Mouse (Mus musculus): Measurements from ENCODE around the gene Ppef1.
A peak's percentile ranks its signal among the peaks of the same experiment; 100 is the strongest.
"Not testable (repeated sequence)": the region's sequence is repeated elsewhere in the genome, so short reads cannot be mapped to it uniquely, and the experiment has no call there.

The Ppef1 gene

DNA sequence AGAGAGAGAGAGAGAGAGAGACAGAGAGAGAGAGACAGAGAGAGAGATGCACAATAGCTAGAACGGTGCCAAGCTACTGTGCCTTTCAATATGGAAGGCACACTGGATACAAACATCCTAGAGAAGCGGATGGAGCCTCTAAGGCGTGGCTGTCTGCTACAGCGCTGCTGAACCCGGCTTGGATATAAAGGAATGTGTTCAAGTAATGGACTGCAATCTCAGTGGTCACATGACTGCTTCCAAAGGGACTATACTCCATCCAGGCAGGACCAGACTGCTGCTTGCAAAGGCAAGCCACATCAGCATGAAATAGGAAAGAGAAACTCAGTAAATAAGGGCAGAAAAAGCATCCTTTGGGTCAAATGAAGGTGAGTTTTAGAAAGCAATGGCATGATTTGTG, at the start of gene Ppef1:
TSS of gene Ppef1 (minus strand) at position 116 of the 400 bp plus-strand sequence.
- no peak for DNase-seq (ENCODE audit: low spot score)

DNA sequence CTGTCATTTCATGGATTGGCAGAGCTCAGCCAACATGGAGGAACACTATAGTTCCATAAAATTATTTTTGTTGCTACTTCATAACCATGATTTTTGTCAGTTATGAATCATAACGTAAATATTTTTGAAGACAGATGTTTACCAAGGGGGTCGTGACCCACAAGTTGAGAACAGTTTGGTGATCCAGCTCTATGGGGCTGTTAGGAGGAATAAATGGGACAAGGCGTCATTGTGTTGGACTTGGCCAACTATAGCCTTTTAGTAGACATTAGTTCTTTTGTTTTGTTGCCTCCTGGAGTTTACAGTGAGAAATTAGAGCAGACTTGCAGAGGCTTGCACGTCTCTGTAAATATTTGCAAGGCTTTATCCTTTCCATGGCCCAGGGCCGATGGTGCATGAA, 46.7 kb upstream of the Ppef1 start:
- no peak for DNase-seq (ENCODE audit: low spot score)

DNA sequence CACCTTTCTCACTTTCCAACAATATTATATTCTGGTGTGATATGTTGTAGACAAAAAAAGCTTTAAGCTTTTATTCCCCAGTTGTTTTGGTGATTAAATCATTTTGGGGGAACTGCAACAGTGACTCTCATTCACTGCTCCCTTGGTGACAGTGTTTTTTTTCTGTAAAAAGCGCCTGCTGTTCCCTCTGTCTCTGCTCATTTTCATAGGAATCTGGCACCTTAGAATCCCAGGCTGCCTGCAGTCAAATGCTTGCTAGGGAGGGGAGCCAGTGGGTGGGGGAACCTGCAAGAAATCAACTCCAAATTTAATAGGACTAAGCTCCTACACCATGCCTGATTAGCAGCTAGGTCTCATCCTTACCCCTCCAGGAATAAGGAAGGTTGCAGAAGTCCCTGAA, 37.5 kb upstream of the Ppef1 start:
- no peak for DNase-seq (ENCODE audit: low spot score)

DNA sequence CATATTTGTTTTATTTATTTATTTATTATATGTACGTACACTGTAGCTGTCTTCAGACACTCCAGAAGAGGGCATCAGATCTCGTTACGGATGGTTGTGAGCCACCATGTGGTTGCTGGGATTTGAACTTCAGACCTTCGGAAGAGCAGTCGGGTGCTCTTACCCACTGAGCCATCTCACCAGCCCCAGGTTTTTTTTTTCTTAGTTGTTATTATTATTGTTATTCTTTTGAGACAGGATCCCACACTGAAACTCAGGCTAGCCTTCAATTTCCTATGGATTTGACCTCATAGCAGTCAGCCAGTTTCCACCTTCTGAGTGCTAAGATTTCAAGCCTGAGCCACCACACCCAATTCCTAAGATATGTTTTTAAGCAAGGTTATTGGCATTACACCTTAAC, 34.1 kb upstream of the Ppef1 start:
- not testable (repeated sequence) for DNase-seq (ENCODE audit: low spot score)

DNA sequence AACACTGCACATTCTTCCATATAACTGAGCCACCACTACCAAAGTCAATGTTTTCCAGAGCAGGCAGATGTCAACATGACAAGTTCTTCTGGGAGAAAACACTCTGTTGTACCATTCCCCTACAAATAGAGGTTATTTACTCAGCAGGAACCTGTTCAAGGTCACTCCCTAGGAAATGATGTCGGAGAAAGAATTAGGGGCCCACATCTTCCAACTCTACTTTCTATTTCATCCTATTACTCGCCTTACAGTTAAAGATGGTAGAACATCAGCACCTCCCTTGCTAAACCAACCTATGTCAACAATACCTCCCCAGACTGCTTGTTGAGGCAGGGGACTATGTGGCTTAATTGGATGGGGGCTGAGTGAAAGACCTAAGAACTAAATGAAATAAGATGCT, 32.1 kb upstream of the Ppef1 start, which contains the start of gene Rs1:
TSS of gene Rs1 (plus strand) at position 301 of the 400 bp plus-strand sequence.
- no peak for DNase-seq (ENCODE audit: low spot score)

DNA sequence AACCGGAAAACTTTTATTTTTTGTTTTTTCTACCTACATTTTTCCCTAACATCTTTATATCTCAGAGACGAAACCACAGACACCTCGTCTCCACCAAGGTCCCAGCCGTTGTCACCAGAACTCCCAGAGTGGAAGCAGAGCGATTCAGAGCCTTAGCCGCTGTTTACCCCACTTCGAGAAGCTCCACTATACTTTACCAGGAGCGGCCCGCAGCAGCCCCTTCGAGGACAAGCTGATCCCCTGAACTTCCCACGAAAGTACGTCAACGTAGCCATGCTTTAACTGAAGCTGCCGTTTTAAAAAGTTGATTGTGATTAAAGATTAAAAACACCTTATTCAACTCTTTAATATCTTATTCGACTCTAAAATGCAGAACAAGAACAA, 30.7 kb upstream of the Ppef1 start:
- DNase-seq (ENCODE audit: low spot score), result no peak

DNA sequence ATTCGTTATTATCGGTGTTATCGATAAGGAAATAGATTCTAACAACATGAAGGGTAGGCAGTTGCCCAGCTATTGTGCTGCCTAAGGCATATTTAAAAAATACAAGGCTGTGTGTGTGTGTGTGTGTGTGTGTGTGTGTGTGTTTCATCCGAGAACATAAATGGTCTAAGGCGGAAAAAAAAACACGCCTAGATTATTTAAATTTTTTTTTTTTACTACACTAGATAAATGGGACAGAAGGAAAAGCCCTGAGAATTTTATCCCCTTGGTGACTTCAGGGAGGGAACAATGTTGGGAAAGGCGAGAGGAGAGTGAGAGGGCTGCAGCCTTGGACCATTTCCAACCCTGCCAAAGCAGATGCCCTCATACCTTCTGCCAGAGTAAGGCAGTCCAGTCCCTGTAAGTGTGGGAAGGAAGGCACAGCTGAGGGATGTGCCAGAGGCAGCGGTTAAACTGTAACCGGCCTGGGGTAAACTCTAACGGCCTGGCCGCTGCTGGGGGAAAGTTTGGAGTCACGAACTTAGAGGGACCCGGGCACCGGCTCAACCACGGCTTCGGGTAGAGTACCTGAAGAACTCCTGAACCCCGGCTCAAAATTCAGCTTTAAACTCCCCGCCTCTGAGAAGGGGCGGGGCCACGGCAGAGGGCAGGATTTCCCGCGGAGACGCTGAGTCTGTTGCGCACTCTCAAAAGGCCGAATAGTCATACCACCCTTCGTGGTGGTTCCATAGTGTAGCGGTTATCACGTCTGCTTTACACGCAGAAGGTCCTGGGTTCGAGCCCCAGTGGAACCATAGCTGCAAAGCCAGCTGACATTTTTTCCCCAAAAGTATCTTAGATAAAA, 30.0 kb upstream of the Ppef1 start:
- peak; percentile 76 for DNase-seq (ENCODE audit: low spot score)

DNA sequence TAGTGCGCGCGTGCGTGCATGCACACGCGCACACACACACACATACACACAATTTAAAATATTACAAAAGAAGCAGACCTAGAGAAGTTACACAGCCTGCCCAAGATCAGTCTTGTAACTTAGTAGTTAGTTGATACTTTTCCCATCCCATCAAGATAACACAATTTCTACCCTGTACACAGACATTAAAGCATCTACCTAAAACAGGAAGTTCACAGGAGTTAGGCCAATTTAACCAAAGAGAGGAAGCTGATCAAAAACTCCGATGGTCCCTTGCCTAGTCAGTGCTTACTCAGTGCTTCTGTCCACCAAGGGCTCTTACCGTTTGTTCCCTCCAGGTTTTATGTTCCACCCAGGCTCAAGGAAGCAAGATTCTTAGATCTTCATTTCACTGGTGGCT, 15.2 kb upstream of the Ppef1 start:
- DNase-seq (ENCODE audit: low spot score), result no peak

DNA sequence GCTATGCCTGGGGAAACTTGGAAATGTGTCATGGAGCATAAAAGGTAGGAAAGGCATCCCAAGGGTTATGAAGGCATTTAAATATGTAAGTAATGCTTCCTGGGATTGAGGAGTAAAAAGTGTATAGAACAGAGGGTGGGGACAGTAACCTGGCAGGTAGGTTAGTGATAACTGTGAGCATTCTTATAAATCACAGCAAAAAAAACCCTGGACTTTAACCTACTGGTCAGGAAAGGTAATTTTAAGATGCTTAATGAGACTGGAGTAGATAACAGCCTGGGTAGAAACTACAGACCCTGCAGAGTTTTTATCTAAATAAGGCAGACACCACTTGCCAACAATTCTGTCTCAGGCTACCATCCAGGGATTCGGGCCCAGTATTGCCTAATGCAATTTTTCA, 13.1 kb upstream of the Ppef1 start:
- no peak for DNase-seq (ENCODE audit: low spot score)

DNA sequence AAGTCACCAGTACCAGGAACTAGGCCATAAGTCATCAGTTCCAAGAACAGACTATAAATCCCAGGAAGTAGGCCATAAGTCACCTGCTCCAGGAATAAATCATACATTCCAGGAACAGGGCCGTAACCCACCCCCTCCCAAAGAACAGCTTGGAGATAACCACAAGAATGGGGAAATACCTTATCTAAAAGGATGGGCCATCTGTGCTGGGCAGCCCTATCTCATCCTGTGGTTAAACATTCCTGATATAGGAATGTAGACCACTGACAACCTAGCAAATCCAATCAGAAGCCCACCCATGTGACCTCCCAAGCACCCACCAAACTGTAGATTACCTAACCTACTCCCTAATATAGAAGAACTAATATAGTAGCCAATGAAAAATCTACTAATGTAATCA, 9.8 kb upstream of the Ppef1 start:
- no peak for DNase-seq (ENCODE audit: low spot score)

DNA sequence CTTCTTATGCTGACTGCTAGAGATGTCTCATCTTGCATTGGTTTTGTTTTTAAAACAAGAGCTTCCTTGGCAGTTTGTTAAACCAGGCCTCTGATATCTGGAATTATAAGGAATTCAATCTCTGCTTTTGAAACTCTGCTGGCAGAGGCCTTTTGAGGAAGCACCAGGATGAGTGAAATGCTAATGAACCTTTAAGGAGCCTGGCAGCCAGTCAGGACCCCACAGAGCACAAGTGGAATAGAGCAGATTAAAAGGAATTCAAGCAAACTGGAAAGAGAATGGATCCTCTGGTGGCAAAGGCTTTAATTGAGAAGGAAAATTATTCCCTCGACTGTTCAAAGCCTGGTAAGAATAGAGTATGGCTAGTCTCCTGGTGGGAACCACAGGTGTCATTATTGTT, 36.4 kb downstream of the Ppef1 start:
- DNase-seq (ENCODE audit: low spot score), result no peak

DNA sequence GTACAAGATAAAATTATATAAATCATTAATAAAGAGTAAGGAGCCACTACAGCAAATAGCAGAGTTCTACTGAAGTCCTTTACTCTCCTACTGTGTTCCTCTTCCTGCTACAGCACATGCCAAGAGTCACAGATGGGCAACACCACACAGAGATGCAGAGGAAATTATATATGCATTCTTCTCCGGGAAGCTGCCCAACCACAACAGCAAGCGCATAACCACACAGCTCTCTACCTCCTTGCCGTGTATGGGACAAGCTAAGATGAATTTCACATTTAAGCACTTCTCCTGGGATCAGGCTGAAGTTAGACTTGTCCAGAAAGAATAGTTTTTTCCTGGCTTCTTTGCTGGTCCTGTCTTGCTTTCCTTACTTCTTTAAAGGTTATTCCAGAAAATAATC, 44.0 kb downstream of the Ppef1 start:
- DNase-seq (ENCODE audit: low spot score), result no peak

DNA sequence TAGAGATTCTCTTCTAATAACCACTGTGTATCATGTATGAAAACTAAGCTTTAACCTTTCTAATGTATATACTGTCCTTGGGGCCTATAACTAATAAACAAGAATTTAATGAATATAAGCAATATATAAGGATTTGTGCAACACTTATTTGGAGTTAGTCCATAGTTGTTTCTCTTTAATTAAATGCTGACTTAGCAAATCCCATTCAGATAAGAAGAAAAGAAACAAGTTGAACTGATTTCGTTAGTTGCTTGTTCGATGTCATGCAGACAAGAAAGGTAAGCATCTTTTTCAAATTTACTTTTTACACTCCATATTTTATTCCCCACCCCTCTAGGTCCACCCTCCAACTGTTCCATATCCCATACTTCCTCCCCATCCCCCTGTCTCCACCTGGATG, 45.5 kb downstream of the Ppef1 start:
- no peak for DNase-seq (ENCODE audit: low spot score)

DNA sequence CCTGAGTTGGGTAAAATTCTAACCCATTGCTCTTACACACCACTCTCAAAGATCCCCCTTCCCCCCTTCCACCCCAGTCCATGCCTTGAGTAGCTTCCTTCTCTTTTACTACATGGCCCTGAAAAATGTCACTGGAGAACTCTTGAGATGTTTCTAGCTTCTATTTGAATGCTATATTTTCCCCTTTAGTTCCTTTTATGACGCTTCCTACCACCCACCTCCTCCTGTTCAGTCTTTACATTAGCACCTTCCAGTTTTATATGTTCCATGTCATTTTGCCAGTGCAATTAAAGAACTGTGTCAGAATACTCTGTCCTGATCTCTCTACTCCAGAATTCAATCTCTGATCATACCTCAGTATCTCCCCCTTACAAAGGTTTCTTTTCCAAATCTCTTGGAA, 65.6 kb downstream of the Ppef1 start:
- no peak for DNase-seq (ENCODE audit: low spot score)

DNA sequence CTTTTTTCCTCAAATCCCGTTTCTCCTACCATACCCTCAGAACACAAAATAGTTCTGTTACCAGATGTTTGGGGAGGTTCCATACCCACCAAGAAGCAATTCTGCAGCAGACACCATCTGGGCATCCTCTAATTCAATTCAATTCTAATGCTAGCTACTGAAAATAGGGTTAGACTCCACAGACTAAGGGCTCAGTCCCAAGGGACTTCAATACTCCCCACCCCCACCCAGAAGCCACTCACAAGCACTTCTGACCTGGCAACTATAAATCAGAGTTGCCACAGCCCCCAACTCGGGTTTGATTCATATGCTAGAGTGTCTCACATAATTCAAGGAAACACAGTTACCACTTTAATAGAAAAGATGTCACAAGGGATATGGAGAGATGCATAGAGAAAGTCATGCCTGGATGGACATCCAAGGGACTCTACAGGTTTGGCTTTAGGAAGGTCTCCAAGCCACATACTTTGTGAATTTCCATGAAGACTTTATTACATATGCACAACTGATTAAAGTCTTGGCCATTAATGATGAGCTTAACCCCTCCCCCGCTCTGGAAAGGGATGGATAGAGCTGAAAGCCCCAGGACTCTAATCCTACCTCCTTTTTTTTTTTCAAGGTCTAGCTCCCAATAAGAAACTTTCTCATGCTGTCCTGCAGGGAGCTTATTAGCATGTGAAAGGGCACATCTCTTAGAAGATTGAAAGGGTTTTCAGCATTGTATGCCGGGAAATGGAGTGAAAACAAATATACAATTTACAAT, 124.5 kb downstream of the Ppef1 start:
- no peak for DNase-seq (ENCODE audit: low spot score)

DNA sequence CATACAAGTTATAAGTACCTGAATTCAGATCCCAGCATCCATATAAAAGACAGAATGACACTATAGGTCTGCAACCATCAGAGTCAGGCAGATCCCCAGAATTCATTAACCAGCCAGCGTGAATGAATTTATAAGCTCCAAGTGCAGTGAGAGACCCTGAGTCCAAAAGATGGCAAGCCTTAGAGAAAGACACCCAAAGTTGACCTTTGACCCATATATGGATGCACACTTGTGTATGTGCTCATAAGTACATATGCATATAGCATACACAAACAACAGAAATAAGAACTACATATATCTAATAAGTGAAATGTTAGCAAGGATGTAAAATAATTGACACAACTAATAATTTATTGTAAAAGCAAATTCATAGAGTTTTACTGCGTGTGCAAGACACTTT, 125.1 kb downstream of the Ppef1 start:
- DNase-seq (ENCODE audit: low spot score), result no peak

DNA sequence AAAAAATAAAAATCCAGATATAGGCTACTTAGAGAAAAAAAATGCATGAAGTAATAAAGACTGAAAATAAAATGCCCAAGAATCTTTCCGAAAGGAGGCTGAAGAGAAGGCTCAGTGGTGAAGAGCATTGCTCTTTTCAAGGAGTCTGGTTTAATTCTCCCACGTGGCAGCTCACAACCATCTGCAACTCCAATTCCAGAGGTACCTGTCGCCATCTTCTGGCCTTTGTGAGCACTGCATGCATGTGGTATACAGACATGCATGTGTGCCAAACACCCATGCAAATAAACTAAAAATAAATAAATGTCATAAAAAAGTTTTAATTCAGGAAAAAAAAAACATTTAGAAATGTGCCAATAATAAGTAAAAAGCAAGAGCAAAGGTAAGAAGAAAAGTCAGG, 125.7 kb downstream of the Ppef1 start:
- no peak for DNase-seq (ENCODE audit: low spot score)

DNA sequence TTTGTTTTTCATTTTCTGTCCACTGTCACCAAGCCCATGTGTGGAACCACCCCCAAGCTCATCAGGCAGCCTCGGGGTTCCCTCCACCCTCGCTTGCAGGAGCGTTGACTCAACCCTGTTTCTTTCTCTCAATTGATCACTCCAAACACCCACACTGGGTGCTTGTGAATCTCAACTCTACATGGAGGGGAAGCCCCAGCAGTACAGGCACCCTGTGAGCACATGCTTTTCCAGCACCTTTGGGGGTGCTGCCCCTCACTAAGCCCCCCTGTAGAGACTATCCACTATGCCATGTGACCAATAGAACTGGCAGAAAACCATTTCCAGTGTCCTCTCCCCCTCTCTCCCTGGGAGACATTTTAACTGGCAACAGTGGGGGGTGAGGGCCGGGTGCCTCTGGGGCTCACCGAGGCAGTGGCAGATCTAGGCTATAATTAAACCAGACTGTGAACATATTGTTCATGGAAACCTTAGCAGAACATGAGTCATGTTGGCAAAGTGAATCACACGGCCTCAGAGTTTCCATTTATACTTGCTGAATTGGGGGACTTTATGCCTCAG, 131.5 kb downstream of the Ppef1 start:
- no peak for DNase-seq (ENCODE audit: low spot score)

DNA sequence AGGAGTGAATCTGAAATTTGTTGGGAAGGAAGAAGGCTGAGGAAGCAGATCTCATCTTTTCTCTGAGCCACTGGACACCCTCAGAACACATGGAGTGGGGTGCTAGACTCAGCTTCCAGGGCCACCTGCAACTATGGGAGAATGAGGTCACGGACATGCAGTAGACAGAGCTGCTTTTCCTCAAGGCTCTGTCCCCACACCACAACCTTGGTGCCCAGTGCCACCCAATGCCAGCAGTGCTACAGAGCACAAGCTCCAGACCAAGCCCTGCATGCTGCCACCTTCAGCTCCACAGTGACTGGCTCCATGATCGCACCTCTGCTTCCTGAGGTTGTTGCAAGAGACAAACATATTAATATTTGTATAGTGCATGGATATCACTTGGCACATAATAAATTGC, 132.2 kb downstream of the Ppef1 start:
- DNase-seq (ENCODE audit: low spot score), result no peak

DNA sequence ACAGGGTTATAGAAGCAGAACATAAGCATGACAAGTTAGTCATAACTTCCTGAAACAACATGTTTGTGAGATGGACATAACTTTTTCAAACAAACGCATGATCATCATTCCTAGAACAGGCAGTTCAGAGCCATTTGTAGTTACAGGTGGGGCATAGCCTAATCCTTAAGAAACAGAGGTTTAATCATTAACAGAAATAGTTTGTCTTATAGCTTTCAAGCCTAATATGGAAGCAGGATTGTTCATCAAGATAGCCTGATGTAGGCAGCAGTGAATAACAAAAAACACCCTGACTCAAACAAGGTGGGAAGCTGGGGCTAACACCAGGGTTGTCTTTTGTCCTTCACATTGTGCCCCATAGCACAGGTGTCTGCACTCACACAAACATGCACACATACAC, 132.8 kb downstream of the Ppef1 start:
- no peak for DNase-seq (ENCODE audit: low spot score)

DNA sequence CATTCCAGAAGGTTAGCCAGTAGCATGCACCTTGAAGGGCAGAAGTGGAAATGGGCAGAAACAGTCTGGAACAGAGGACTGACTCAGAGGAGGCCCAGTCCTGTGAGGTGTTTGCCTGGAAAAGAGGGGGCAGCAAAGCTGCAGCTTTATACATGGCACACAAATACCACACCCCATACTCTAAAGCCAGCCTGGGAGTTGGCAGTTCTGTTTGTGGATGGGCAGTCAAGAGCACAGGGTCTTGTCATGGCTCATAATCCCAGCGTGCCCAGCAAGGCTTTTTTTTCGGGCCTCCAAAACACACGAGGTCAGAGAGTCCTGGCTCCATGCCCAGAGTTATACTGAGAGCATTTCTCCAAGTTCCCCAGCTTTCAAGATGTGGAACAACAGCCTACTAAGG, 134.5 kb downstream of the Ppef1 start:
- DNase-seq (ENCODE audit: low spot score), result peak; percentile 43

DNA sequence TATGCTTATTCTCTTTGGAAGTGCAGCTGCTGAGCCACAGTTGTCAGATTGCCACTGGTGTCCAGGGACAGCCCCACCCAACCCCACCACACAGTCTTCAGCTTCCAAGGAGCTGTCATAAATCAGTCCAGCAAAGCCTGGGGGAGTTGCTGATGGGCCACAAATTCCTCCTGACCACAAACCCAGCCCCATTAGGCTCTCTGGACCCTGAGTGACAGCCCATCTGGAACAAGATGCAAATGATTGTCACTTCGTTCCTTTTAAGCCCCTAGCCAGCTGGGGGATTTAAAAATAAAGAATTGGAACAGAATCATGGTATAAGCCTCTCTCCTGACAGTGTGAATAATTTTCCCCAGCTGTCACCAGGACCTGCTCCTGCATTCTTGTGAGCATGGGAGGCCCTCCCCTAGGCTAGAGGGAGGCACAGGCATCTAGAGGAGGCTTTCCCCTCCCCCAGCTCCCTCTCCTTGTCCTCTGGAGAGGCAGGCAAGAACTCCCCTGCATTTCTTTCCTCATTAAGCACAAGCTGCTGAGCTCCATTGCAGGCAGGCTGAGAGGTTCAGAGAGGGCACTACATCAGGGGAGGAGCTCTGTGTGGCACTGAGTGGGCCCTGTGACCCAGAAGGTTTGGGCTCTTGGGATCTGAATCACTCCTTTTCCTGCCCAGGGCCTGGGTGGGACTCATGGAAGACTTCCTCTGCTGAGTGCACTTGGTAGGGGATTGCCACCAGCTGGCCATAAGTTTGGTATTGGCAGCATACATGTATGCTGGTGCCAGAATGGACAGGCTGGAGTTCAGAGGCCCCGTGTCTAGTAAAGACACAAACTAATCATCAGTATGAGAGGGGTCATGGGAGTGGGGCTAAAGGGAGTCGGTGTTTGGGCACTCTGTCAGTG, 136.8 kb downstream of the Ppef1 start:
- DNase-seq (ENCODE audit: low spot score), result no peak

All from ovary, adult 18-20 months (tissue).